Mouse (Mus musculus): ENCODE measurements around the gene Usp36.

Gene Usp36

DNA sequence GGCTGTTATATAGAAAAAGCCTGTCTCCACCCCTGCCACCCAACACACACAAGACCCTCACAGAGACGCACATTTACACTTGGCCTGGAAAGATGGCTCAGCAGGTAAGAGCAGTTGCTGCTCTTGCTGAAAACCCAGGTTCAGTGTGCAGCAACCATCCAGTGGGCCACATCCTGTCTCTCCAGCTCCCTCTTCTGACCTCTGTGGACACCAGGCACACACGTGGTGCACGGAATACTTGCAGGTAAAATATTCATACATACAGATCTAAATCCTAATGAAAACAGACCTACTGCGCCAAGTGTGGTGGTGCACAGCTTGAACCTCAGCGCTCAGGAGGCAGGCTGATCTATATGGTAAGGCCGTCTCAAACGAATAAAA, 23.4 kb downstream of the Usp36 start:
- ChIA-PET CTCF (interaction anchor here in 2 of 4 experiments (0.6 to 1.3 kb wide), 3 partner anchors 10 to 583 kb away, joined by 4 to 5 read pairs (median 4); no protein-coding TSS in a partner anchor), POLR2A (interaction anchor here in 2 of 4 experiments (1.0 to 4.0 kb wide), 6 partner anchors 10 to 23 kb away, joined by 3 to 69 read pairs (median 5); partner anchors contain the start of gene Usp36 (in 1 of the 2))

DNA sequence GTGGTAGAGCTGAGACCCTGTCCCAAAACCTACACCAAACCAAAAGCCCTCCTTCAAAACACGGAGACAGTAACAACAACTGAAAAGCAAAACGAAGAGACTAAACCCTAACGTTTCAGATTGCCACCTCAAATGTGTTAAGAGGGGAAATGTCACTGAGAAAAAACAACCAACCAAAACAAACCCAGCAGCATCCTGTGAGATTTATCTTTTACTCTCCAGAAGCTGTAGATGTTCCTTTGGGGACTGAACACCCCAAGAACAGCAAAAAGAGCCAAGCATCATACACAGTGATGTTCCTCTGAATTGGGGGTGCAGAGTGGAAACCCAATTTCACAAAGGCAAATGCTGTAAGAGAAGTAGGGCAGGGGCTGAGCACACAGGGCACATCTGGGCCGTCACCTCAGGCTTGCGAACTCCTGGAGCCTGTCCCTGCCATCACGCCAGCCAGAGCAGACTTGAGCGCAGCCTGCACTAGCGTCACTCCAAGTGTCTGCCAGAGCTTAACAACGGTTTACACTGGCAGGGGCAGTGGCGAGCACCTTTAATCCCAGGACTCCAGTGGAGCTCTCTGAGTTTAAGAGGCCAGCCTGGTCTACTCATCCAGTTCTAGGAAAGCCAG, 23.9 kb downstream of the Usp36 start:
- ChIA-PET CTCF (interaction anchor here in 2 of 4 experiments (0.6 to 1.3 kb wide), 7 partner anchors 8 to 1028 kb away, joined by 3 to 5 read pairs (median 4); no protein-coding TSS in a partner anchor), POLR2A (interaction anchor here in 3 of 4 experiments (0.7 to 4.0 kb wide), 14 partner anchors 10 to 377 kb away, joined by 3 to 69 read pairs (median 4); partner anchors contain the start of genes Usp36 (in 2 of the 3) and Cyth1 (in 1 of the 3))

DNA sequence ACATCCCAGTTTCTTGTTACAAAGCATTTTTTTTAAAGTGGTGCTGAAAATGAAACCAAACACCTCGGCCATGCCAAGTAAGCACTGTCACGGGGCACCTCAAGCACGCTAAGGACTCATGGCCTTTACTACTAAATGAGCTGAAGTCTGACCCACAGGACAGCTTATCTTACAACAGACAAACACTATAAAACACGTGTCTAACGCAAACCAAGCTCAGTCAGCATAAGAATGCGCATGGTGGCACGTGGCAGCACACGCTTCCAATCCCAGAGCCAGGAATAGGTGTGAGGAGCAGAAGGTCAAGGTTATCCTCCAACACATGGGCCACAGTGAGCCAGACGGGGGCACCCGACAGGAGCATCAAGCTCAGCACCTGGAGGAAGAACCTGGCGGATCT, 24.4 kb downstream of the Usp36 start:
- ChIA-PET POLR2A (interaction anchor here in 3 of 4 experiments (0.7 to 4.0 kb wide), 15 partner anchors 9 to 377 kb away, joined by 3 to 69 read pairs (median 4); partner anchors contain the start of genes Usp36 (in 2 of the 3) and Cyth1 (in 1 of the 3)), CTCF (interaction anchor here in 1 of 4 experiments (0.6 to 1.3 kb wide), 5 partner anchors 8 to 985 kb away, joined by 3 to 5 read pairs (median 3); no protein-coding TSS in a partner anchor)

DNA sequence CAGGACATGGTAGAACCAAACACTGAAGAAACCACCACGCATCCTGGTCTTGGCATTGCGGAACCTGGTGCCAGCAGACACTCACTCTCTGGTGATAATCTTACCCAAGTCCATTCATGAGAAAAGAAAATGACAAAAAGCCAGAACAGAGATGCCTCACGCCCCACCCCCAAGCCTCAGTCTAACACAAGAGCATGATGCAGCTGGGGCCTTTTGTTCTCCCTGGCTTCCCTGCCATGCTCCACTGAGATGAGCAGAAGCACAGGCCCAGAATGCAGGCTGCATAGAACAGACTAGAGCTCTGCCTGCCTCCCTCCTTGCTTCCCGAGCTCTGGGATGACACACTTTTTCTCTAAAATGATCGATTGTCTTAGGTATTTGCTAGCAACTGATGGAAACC, 26.9 kb downstream of the Usp36 start:
- CTCF ChIA-PET = interaction anchor here in 2 of 4 experiments (0.5 to 1.0 kb wide), 2 partner anchors 16 to 160 kb away, joined by 3 to 4 read pairs; no protein-coding TSS in a partner anchor
- POLR2A ChIA-PET = no interaction called here

DNA sequence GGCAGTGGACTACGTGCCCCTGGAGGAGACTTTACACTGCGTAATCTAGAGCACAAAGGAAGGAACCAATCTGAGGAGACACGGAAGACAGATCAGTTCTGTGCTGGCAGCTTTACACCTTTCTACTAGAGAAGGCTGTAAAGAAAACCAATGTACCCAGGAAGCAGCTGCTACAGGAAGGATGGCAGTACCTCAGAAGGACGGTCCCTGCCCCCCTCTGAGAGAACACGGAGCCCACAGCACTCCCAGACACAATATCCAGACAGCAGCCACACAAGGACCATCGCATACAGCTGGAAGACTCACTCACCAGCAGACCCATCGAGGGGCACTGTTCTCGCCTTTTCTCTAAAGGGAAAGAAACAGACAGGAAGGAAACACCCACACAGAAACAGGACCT, 30.0 kb downstream of the Usp36 start:
- ChIA-PET POLR2A (interaction anchor here in 2 of 4 experiments (0.7 to 1.1 kb wide), 3 partner anchors 30 to 32 kb away, joined by 3 read pairs; partner anchors contain the start of gene Usp36 (in 2 of the 2)), CTCF (no interaction called here)

DNA sequence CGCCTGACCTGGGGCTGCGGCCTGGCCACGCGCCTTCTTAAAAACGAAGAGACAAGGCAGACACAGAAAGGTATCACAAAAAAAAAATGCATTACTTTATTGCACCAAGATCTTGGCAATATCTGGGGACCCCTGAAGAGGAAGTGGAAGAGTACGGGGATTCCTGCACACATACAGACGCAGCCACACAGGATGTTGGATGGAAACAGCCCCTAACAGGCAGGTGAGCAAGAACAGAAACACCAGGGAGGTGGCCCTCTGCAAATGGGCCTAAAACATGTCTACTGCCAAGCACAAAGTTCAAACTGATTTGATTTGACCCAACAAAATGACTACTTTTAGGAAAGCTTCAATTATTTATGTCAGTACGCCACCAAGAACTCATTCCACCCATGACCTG, 30.5 kb downstream of the Usp36 start:
- CTCF ChIA-PET = interaction anchor here in 2 of 4 experiments (0.6 to 0.9 kb wide), 2 partner anchors 11 to 178 kb away, joined by 3 read pairs; partner anchors contain the start of gene Cyth1 (in 1 of the 2)
- POLR2A ChIA-PET = interaction anchor here in 1 of 4 experiments (0.7 to 1.0 kb wide), 2 partner anchors 12 to 30 kb away, joined by 3 to 4 read pairs; partner anchors contain the start of gene Usp36

DNA sequence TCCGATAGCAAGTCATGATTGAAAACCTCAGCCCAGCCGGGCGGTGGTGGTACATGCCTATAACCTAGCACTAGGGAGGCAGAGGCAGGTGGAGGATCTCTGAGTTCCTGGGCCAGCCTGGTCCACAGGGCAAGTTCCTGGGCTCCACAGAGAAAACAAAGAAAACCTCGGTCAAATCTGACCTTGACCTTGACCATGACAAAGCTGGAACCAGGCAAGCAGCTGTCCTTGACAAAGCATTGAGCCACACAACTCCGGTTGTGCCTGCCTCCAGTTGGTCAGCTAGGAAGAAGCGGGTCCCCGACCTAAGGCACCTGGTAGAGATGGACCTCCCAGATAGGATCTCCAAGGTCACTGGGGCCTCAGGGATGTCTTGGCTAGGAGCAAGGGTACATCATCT, 33.7 kb downstream of the Usp36 start:
- ChIA-PET CTCF (interaction anchor here in 1 of 4 experiments (0.9 to 1.1 kb wide), 2 partner anchors 10 to 90 kb away, joined by 4 to 5 read pairs; no protein-coding TSS in a partner anchor), POLR2A (interaction anchor here in 3 of 4 experiments (0.7 to 4.8 kb wide), 16 partner anchors 8 to 602 kb away, joined by 3 to 69 read pairs (median 4); partner anchors contain the start of genes Usp36 (in 3 of the 3) and Cyth1 (in 2 of the 3))

DNA sequence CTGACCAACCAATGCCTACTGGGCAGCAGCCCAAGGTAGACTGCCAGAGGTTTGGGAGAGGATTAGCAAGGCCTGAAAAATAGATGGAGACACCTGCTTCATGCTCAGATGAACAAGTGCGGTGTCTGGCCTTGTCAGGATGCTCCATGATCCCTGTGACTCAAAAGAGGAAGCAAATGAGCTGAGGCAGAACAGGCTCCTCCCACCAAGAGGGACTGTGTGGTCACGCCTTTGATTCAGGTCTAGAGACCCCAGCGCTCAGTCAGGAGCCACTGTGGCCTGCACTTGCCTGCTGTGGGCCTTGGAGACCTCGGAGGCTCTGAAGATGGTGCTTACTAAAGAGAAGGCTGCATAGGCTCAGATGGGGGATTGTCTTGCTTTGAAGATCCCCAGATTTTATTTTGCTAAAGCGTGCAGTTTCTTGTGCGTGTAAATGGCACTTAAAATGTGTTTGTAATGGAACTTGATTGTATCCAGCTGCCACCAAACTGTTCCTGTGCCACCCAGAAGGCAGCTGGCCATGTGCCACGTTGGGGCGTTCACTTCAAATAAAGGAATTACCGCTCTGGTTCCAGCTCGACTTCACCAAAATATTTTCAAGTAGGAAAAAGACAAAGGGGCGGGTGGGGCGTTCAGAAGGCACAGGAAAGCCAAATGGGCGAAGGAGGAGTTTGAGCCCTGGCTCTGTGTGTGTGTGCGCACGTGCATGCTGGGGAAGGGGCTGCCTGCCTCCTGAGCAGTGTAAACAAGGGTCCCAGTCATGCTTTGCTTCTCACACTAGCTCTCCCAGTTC, 35.7 kb downstream of the Usp36 start:
- POLR2A ChIA-PET = interaction anchor here in 2 of 4 experiments (0.6 to 4.8 kb wide), 7 partner anchors 13 to 284 kb away, joined by 3 to 69 read pairs (median 3); partner anchors contain the start of genes Socs3 (in 1 of the 2) and Usp36 (in 1 of the 2)
- CTCF ChIA-PET = no interaction called here

DNA sequence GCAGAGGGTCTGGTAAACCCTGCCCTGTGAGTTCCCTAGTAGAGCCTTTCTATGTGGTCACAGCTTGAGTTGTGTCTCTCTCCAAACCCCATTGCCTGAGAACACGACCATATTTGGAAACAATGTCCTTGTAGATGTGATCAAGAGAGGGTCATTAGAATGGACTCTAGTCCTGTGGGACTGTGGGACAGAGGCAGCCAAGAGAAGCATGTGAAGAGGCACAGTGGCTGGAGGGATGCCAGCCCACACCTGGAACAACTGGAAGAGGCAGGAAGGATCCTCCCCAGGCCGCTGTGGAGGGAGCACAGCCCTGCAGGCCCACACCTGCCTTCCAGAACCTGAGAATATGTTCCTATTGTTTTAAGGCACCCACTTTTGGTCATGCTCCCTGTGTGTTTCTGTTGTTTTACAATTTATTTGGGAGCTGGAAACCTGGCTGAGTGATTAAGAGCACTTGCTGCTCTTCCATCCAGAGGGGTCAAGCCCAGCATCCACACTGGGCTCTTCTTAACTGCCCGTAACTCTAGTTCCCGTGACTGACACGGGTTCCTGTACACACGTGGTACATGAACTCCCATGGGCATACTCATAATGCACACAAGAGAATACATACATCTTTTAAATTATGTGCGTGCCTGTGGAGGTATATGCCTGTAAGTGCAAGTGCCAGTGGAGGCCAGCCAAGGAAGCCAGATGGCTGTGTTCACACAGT, 36.4 kb downstream of the Usp36 start:
- ChIA-PET CTCF (no interaction called here), POLR2A (interaction anchor here in 2 of 4 experiments (0.6 to 4.8 kb wide), 5 partner anchors 13 to 284 kb away, joined by 3 to 69 read pairs (median 3); partner anchors contain the start of gene Socs3 (in 1 of the 2))

DNA sequence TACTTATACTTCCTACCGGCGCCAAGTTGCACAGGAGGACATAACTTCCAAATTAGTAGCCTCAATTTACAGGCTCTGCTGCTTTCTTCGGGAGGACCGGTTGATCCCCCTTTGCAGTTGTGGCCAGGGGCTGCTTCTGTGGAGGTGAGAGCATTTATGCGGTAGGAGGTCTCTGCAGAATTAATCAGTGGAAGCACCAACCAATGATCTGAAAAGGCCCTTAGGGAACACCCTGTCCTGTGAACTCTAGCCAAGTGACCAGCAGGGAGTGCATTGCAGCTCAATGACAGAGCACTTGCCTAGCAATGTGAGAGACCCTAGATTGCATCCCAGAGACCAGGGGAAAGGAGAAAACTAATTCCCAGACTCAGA, 41.0 kb downstream of the Usp36 start:
- ChIA-PET CTCF (interaction anchor here in 2 of 4 experiments (0.5 to 2.0 kb wide), 3 partner anchors 17 to 41 kb away, joined by 4 to 6 read pairs (median 4); partner anchors contain the start of gene Usp36 (in 1 of the 2)), POLR2A (interaction anchor here in 3 of 4 experiments (0.5 to 4.1 kb wide), 10 partner anchors 8 to 1634 kb away, joined by 3 to 23 read pairs (median 8); partner anchors contain the start of genes Usp36 (in 2 of the 3) and Tnrc6c (in 1 of the 3))

DNA sequence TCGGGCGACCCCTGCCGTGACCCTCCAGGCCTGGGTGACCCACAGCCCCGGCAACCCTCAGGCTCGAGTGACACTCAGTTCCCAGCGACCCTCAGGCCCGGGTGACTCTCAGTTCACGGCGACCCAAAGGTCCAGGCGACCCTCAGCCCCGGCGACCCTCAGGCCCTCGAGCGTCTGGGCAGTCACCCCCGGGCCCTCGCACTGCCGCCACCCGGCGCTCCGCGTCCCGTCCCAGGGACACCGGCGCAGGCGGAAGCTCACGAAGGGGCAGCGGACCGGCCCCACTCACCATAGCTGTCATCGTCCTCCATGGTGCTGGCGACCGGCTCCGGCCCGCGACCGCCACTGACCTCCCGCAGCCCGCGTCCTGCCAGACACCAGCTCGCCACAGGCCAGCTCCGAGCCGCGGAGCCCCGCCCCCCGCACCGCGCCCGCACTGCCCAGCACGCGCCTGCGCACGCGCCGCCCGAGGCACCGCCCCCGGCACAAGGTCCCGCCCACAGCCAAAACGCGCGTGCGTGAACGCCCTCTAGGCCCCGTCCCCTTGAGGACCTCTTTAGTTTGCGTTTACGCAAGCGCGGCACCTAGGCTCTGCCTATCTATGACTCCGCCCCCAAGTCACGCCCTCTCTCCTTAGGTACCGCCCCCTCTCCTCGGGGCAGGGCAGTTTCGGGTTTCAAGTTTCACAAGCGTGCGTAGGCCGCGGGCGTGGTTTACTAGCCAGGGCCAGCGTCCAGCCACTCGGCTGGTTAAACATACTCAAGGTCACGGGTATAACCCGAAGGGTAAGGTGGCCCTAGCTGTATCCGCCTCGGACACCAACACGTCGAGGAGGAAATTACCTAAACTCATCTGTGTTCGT, 41.7 kb downstream of the Usp36 start, which contains the start of gene Cyth1:
Gene Cyth1 (minus strand): TSS at position 443 of the 862 bp plus-strand sequence.
- POLR2A ChIA-PET = interaction anchor here in 3 of 4 experiments (0.5 to 4.1 kb wide), 18 partner anchors 8 to 1633 kb away, joined by 3 to 23 read pairs (median 4); partner anchors contain the start of genes Usp36 (in 3 of the 3), Socs3 (in 1 of the 3) and Tnrc6c (in 1 of the 3)
- CTCF ChIA-PET = interaction anchor here in 3 of 4 experiments (0.5 to 2.0 kb wide), 7 partner anchors 11 to 194 kb away, joined by 3 to 6 read pairs (median 4); partner anchors contain the start of gene Usp36 (in 1 of the 3)

DNA sequence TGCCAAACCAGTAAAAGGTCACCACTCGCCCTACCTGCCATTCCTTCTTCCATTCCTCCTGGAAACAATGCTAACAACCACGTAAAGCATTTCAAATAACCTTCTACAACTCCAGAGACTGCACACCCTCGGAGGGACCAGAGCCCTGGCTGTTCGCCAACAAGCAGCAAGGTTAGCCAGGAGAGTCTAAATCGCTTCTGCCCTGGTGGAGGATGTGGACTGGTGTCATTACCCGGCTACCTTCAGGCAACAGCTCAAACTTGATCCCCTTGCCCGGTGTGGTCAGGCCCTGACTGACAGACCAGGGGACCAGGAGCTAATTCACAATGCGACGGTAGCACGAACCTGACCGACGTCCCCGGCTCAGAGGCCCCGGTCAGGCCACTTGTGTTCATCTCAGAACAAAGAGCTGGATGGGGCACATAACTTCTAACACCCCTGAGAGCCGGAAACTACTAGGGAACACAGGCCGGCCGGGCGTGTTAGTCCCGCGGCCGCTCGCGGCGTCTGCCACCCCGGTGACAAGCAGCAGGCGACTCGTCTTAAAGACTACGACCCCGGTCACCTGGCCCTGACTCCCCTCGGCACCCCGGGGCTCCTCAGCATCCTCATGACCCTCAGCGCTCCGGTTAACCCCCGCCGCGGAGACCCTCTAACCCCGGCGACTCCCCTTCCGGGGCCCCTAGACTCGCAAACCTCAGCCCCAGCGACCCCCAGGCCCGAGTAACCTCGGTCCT, 42.5 kb downstream of the Usp36 start:
- CTCF ChIA-PET = interaction anchor here (0.6 to 2.0 kb wide), 8 partner anchors 11 to 206 kb away, joined by 3 to 6 read pairs (median 3); partner anchors contain the start of gene Usp36 (in 1 of the 4)
- POLR2A ChIA-PET = interaction anchor here in 3 of 4 experiments (0.6 to 4.1 kb wide), 18 partner anchors 9 to 593 kb away, joined by 3 to 23 read pairs (median 4); partner anchors contain the start of genes Usp36 (in 3 of the 3), Socs3 (in 1 of the 3) and Tnrc6c (in 1 of the 3)

DNA sequence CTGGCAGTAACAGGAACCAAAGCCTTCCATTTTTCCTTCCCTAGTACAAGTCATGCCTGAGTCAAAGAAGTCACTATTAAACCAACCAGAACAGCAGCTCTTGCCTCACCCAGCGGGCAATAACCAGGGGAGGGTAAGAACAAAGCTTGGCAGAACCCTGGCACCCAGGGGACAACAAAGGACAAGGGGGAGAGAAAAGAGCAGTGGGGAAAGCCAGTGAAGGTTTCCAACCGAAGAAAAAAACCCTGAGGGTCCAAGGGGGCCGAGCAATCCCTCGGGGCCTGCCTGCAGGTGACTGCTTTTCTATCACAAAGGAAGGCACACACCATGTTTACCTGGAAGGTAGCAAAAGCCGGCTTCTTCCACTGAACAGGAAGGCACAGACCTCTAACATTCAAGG, 43.3 kb downstream of the Usp36 start:
- ChIA-PET CTCF (interaction anchor here in 3 of 4 experiments (0.7 to 2.0 kb wide), 4 partner anchors 43 to 927 kb away, joined by 3 to 6 read pairs (median 3); partner anchors contain the start of gene Usp36 (in 1 of the 3)), POLR2A (interaction anchor here in 3 of 4 experiments (0.8 to 4.1 kb wide), 7 partner anchors 10 to 368 kb away, joined by 3 to 23 read pairs (median 4); partner anchors contain the start of gene Usp36 (in 2 of the 3))

DNA sequence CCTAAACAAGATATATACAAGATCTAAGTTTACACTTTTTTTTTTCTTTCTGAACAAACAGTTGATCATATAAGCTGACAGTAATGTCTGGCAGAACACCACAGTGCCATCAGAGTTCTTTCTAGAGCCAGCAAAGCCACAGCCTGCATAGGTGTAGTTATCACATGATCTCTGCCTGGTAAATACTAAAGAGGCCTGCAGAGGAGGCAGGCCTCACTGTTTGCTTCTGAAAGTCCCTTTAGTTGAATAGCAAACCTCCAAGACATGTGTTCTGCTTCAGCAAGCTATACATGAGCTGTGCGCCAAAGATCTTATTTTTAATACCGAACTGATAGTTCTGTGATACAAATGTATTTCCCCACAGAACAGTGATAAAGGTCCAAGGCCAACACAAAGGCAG, 44.9 kb downstream of the Usp36 start:
- ChIA-PET CTCF (no interaction called here), POLR2A (interaction anchor here in 1 of 4 experiments (1.0 to 4.1 kb wide), 2 partner anchors 45 kb away, joined by 3 to 23 read pairs; partner anchors contain the start of gene Usp36)

DNA sequence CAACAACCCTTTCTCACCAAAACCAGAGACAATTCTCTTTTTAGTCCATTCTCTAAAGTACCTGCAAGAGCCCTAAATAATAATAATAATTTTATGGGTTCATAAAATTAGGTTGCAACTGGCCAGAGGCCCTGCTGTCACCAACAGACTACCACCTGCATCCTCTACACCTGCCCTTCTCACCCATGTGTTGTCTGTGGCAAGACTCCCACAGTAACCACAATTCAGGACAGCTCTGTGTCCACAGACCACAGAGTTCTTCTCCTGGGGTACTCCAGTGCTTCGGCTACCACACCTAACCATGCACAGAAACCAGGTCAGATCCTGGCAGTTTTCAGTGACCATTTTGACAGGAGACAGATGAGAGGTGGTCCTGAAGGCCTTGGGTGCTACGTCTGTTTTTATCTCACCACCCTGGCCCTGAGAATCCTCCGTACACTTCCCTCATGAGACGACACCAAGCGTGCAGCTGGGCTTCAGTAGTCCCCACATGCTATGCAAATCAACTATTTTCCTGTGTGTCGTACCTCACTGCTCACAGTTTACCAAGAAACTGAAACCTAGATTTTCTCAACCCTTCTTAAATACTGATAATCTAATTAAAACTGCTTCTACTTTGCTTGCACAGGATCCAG, 46.3 kb downstream of the Usp36 start:
- POLR2A ChIA-PET = interaction anchor here in 1 of 4 experiments (1.0 kb wide), 1 partner anchor 46 kb away, joined by 3 read pairs; the partner anchor contains the start of gene Usp36
- CTCF ChIA-PET = interaction anchor here in 1 of 4 experiments (0.6 kb wide), 1 partner anchor 73 kb away, joined by 4 read pairs; no protein-coding TSS in a partner anchor
